Mouse (Mus musculus): ENCODE data around the gene 4931414P19Rik. TPM values are rescaled to one million over a fixed set of nuclear protein-coding genes. Genes with fewer than 3 reads are reported as not detected.
A peak's percentile ranks its signal among the peaks of the same experiment; 100 is the strongest.

Gene 4931414P19Rik
- polyA plus RNA-seq, 1 experiment = 8.7 TPM

GRCm38 (mm10) chr14:54594631-54595414, 11.0 kb downstream of the 4931414P19Rik start:
- DNase-seq = no peak
- Histone ChIP-seq H3K27me3 (ENCODE audit: control insufficient read depth, insufficient read depth, low read length) (no peaks in the 10 kb centered on the region), H3K27ac (ENCODE audit: control insufficient read depth, insufficient read depth, low read length) (no peak overlapping the region), H3K4me3 (ENCODE audit: control insufficient read depth, insufficient read depth, low read length) (no peak overlapping the region), H3K4me1 (replicated peaks; ENCODE audit: control insufficient read depth, insufficient read depth, low read length) (no peaks in the 10 kb centered on the region), H3K36me3 (ENCODE audit: control insufficient read depth, insufficient read depth, low read length) (no peaks in the 10 kb centered on the region)
- WGBS = 96% methylated on average over 28 of the region's 28 CpGs
- no peak for TF ChIP-seq POLR2A (IDR thresholded peaks at IDR 0.05; ENCODE audit: control insufficient read depth, extremely low read depth, insufficient read depth, low read length, poor library complexity)
- TF ChIP-seq CTCF (IDR thresholded peaks at IDR 0.05; ENCODE audit: borderline replicate concordance, control insufficient read depth, extremely low read depth, insufficient read depth, low read length, poor library complexity) = no peak

GRCm38 (mm10) chr14:54594055-54594454, 11.7 kb downstream of the 4931414P19Rik start:
- TF ChIP-seq CTCF (IDR thresholded peaks at IDR 0.05; ENCODE audit: borderline replicate concordance, control insufficient read depth, extremely low read depth, insufficient read depth, low read length, poor library complexity) = no peak
- no peak for TF ChIP-seq POLR2A (IDR thresholded peaks at IDR 0.05; ENCODE audit: control insufficient read depth, extremely low read depth, insufficient read depth, low read length, poor library complexity)
- H3K4me1 ChIP-seq (replicated peaks; ENCODE audit: control insufficient read depth, insufficient read depth, low read length) = no peaks in the 10 kb centered on the region
- no peaks in the 10 kb centered on the region for H3K36me3 ChIP-seq (ENCODE audit: control insufficient read depth, insufficient read depth, low read length)
- DNase-seq = no peak
- 99% methylated on average over 3 of the region's 3 CpGs for WGBS
- H3K4me3 ChIP-seq (ENCODE audit: control insufficient read depth, insufficient read depth, low read length) = no peak overlapping the region
- no peaks in the 10 kb centered on the region for H3K27me3 ChIP-seq (ENCODE audit: control insufficient read depth, insufficient read depth, low read length)
- H3K27ac ChIP-seq (ENCODE audit: control insufficient read depth, insufficient read depth, low read length) = no peak overlapping the region

- no peak overlapping the region for H3K4me3 ChIP-seq (ENCODE audit: control insufficient read depth, insufficient read depth, low read length)
- no peaks in the 10 kb centered on the region for H3K4me1 ChIP-seq (replicated peaks; ENCODE audit: control insufficient read depth, insufficient read depth, low read length)
- no peaks in the 10 kb centered on the region for H3K36me3 ChIP-seq (ENCODE audit: control insufficient read depth, insufficient read depth, low read length)
- no peaks in the 10 kb centered on the region for H3K27me3 ChIP-seq (ENCODE audit: control insufficient read depth, insufficient read depth, low read length)
- TF ChIP-seq CTCF (IDR thresholded peaks at IDR 0.05; ENCODE audit: borderline replicate concordance, control insufficient read depth, extremely low read depth, insufficient read depth, low read length, poor library complexity) (no peak), POLR2A (IDR thresholded peaks at IDR 0.05; ENCODE audit: control insufficient read depth, extremely low read depth, insufficient read depth, low read length, poor library complexity) (no peak)
- WGBS = 49% methylated on average over 10 of the region's 10 CpGs
- no peak for DNase-seq
- H3K27ac ChIP-seq (ENCODE audit: control insufficient read depth, insufficient read depth, low read length) = no peak overlapping the region
These were observed 13.4 kb downstream of the 4931414P19Rik start for GRCm38 (mm10) chr14:54592319-54592934.

- 98% methylated on average over 16 of the region's 16 CpGs for WGBS
- no peaks in the 10 kb centered on the region for H3K4me1 ChIP-seq (replicated peaks; ENCODE audit: control insufficient read depth, insufficient read depth, low read length)
These were observed 14.7 kb downstream of the 4931414P19Rik start for GRCm38 (mm10) chr14:54591056-54591455.

GRCm38 (mm10) chr14:54583681-54584338, 22.0 kb downstream of the 4931414P19Rik start:
- WGBS = 77% methylated on average over 7 of the region's 7 CpGs
- Histone ChIP-seq H3K27ac (ENCODE audit: control insufficient read depth, insufficient read depth, low read length) (no peak overlapping the region), H3K4me1 (replicated peaks; ENCODE audit: control insufficient read depth, insufficient read depth, low read length) (no peaks in the 10 kb centered on the region), H3K4me3 (ENCODE audit: control insufficient read depth, insufficient read depth, low read length) (no peak overlapping the region), H3K36me3 (ENCODE audit: control insufficient read depth, insufficient read depth, low read length) (no peaks in the 10 kb centered on the region), H3K27me3 (ENCODE audit: control insufficient read depth, insufficient read depth, low read length) (no peaks in the 10 kb centered on the region)
- DNase-seq = peak; percentile 51
- TF ChIP-seq POLR2A (IDR thresholded peaks at IDR 0.05; ENCODE audit: control insufficient read depth, extremely low read depth, insufficient read depth, low read length, poor library complexity) (no peak), CTCF (IDR thresholded peaks at IDR 0.05; ENCODE audit: borderline replicate concordance, control insufficient read depth, extremely low read depth, insufficient read depth, low read length, poor library complexity) (peak; percentile 54; the same call in 1 of the 2 replicates)

More at GRCm38 (mm10) chr14:54591056-54591455, 14.7 kb downstream of the 4931414P19Rik start:
- no peaks in the 10 kb centered on the region for H3K27me3 ChIP-seq (ENCODE audit: control insufficient read depth, insufficient read depth, low read length)
- no peak overlapping the region for H3K4me3 ChIP-seq (ENCODE audit: control insufficient read depth, insufficient read depth, low read length)
- H3K36me3 ChIP-seq (ENCODE audit: control insufficient read depth, insufficient read depth, low read length) = no peaks in the 10 kb centered on the region
- no peak overlapping the region for H3K27ac ChIP-seq (ENCODE audit: control insufficient read depth, insufficient read depth, low read length)
- TF ChIP-seq POLR2A (IDR thresholded peaks at IDR 0.05; ENCODE audit: control insufficient read depth, extremely low read depth, insufficient read depth, low read length, poor library complexity) (no peak), CTCF (IDR thresholded peaks at IDR 0.05; ENCODE audit: borderline replicate concordance, control insufficient read depth, extremely low read depth, insufficient read depth, low read length, poor library complexity) (no peak)
- DNase-seq = no peak

GRCm38 (mm10) chr14:54582536-54582935, 23.3 kb downstream of the 4931414P19Rik start:
- 97% methylated on average over 9 of the region's 9 CpGs for WGBS
- no peaks in the 10 kb centered on the region for H3K36me3 ChIP-seq (ENCODE audit: control insufficient read depth, insufficient read depth, low read length)
- no peak overlapping the region for H3K27ac ChIP-seq (ENCODE audit: control insufficient read depth, insufficient read depth, low read length)
- no peak for DNase-seq
- TF ChIP-seq POLR2A (IDR thresholded peaks at IDR 0.05; ENCODE audit: control insufficient read depth, extremely low read depth, insufficient read depth, low read length, poor library complexity) (no peak), CTCF (IDR thresholded peaks at IDR 0.05; ENCODE audit: borderline replicate concordance, control insufficient read depth, extremely low read depth, insufficient read depth, low read length, poor library complexity) (no peak)
- H3K4me1 ChIP-seq (replicated peaks; ENCODE audit: control insufficient read depth, insufficient read depth, low read length) = peaks cover 4% of the 10 kb centered on the region
- H3K4me3 ChIP-seq (ENCODE audit: control insufficient read depth, insufficient read depth, low read length) = no peak overlapping the region
- H3K27me3 ChIP-seq (ENCODE audit: control insufficient read depth, insufficient read depth, low read length) = no peaks in the 10 kb centered on the region; the same call in 1 of the 2 replicates

All from thymus, adult 2 months (tissue).